Mouse (Mus musculus): Measurements from ENCODE around the gene Atrip.

- TF ChIP-seq CTCF (IDR thresholded peaks at IDR 0.05; ENCODE audit: borderline replicate concordance, control insufficient read depth, extremely low read depth, insufficient read depth, low read length, poor library complexity) (peak; percentile 35; the same call in 1 of the 2 replicates), POLR2A (IDR thresholded peaks at IDR 0.05; ENCODE audit: control insufficient read depth, extremely low read depth, insufficient read depth, low read length, poor library complexity) (peak; percentile 85)
Observed at GRCm38 (mm10) chr9:109082124-109082800, 8.3 kb upstream of the Atrip start, which contains the start of the genes Ccdc51 and Tma7.

All from thymus, adult 2 months (tissue).